Mouse (Mus musculus) B cell, adult 2 months (primary cell): ENCODE measurements at regions not wholly inside any gene's neighbourhood (a gene's known extent, or its start where the extent isn't known, plus 50 kb on each side); places are given as distances from the start of the nearest gene placed in this dataset.

Experiments used
- DNase-seq, 2 experiments: peaks; one replicate each; pipeline ENCODE4 v3.0.0; 2022

- DNase-seq = no peak
Measured at GRCm38 (mm10) chr2:123267036-123267435, 502.0 kb downstream of the Sqor start.

GRCm38 (mm10) chr2:123274866-123275735 lies 510.1 kb downstream of the Sqor start:
- no peak for DNase-seq

- no peak for DNase-seq
Measured at GRCm38 (mm10) chr2:123275736-123276330, 510.8 kb downstream of the Sqor start.

GRCm38 (mm10) chr2:123311554-123312276 lies 546.7 kb downstream of the Sqor start:
- DNase-seq = no peak

- peak; percentile 1 to 2 for DNase-seq
Measured at GRCm38 (mm10) chr2:123312277-123312617, 547.2 kb downstream of the Sqor start.

GRCm38 (mm10) chr2:123320448-123321097 lies 555.5 kb downstream of the Sqor start:
- DNase-seq = no peak

GRCm38 (mm10) chr2:123323769-123324168 lies 558.7 kb downstream of the Sqor start:
- no peak for DNase-seq

GRCm38 (mm10) chr2:123324896-123325295 lies 559.9 kb downstream of the Sqor start:
- DNase-seq = no peak

- no peak for DNase-seq
Measured at GRCm38 (mm10) chr2:123349625-123350346, 584.7 kb downstream of the Sqor start.

- DNase-seq = no peak
Measured at GRCm38 (mm10) chr2:123364204-123364603, 599.2 kb downstream of the Sqor start.

GRCm38 (mm10) chr2:123366571-123366970 lies 601.5 kb downstream of the Sqor start:
- no peak for DNase-seq

- no peak for DNase-seq
Measured at GRCm38 (mm10) chr2:123385622-123386418, 620.8 kb downstream of the Sqor start.

- DNase-seq = no peak
Measured at GRCm38 (mm10) chr2:123386773-123387604, 622.0 kb downstream of the Sqor start.

GRCm38 (mm10) chr2:123390981-123391380 lies 625.9 kb downstream of the Sqor start:
- no peak for DNase-seq

GRCm38 (mm10) chr2:123394296-123394695 lies 629.3 kb downstream of the Sqor start:
- DNase-seq = no peak

GRCm38 (mm10) chr2:123397551-123397950 lies 632.5 kb downstream of the Sqor start:
- DNase-seq = no peak

- DNase-seq = no peak
Measured at GRCm38 (mm10) chr2:123401064-123401463, 636.0 kb downstream of the Sqor start.

GRCm38 (mm10) chr2:123409075-123409474 lies 644.0 kb downstream of the Sqor start:
- no peak for DNase-seq

- no peak for DNase-seq
Measured at GRCm38 (mm10) chr2:123458034-123458677, 631.6 kb upstream of the Sema6d start.

- no peak for DNase-seq
Measured at GRCm38 (mm10) chr2:123473840-123474239, 615.9 kb upstream of the Sema6d start.
